Mouse (Mus musculus): ENCODE data around the gene Mtfp1.

GRCm38 (mm10) chr11:4094378-4095170, 671 bp downstream of the Mtfp1 start:
- no peak for TF ChIP-seq GATA1 (IDR thresholded peaks at IDR 0.05; ENCODE audit: borderline replicate concordance, low read length)
- TF ChIP-seq FLI1 (IDR thresholded peaks at IDR 0.05; ENCODE audit: low read length) = no peak
